Mouse (Mus musculus): ENCODE measurements around the gene Entpd1. TPM values are rescaled to one million over a fixed set of nuclear protein-coding genes. Genes with fewer than 3 reads are reported as not detected.
"Not testable (repeated sequence)": the region's sequence is repeated elsewhere in the genome, so short reads cannot be mapped to it uniquely, and the experiment has no call there.

Gene Entpd1
- polyA plus RNA-seq, 1 experiment from 2014 or later: 5.7 TPM

DNA sequence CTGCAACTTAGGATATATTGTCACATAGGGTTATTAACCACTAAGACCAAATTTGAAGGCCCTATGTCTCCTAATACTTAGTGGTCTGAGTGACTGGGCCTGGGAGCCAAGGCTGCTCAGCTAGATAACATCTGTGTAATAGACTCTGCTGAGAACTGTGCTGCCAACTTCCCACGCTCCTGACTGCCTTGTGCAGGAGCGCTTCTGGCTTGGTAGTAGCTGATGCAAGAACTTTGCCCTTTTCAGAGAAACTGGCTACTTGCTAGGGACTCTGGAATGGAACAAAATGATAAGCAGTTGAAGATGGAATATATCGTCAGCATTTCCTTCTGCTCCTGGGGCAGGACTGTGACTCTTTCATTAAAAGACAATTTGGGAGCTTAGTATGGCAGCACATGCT, 16.9 kb upstream of the Entpd1 start:
- Histone ChIP-seq H3K27ac (ENCODE audit: low read depth) (no peak overlapping the region), H3K9me3 (ENCODE audit: low read length) (no peaks in the 10 kb centered on the region), H3K4me1 (ENCODE audit: insufficient read depth) (no peaks in the 10 kb centered on the region), H3K9ac (replicated peaks) (no peak overlapping the region), H3K4me2 (ENCODE audit: low read depth, low read length) (no peak overlapping the region), H3K27me3 (ENCODE audit: insufficient read depth, low read length) (no peaks in the 10 kb centered on the region), H3K36me3 (replicated peaks; ENCODE audit: insufficient read depth, low read length) (0 out of 2 replicates have a peak, but pooled peaks cover 3% of the 10 kb centered on the region), H3K4me3 (ENCODE audit: low read depth, low read length) (no peak overlapping the region)
- WGBS (ENCODE audit: insufficient replicate concordance): 71% methylated on average over 3 of the region's 3 CpGs
- ATAC-seq (no peak), DNase-seq (no peak)
- TF ChIP-seq CTCF (IDR thresholded peaks at IDR 0.05; ENCODE audit: low read depth): no peak
- no peak for TF ChIP-seq EP300 (IDR thresholded peaks at IDR 0.05; ENCODE audit: low read depth)

DNA sequence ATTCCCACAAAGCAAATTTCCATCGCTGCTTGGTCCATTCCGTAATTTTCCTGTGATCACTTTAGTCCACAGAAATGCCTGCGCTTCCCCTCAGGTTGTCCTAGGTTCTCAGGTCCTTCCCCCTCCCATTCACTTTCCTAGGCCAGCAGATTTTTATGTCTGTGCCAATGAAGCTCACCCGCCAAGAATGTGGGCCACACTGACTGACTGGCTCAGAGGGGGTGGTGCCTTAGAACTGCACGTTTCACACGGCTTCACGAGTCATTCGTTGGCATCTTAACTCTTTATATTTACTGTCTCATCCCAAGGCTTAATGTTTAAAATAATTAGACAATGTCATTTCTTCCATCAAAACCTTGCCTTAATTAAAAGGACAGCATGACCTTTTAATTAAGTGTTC, 16.3 kb upstream of the Entpd1 start:
- Histone ChIP-seq H3K9ac (replicated peaks) (no peak overlapping the region), H3K4me1 (ENCODE audit: insufficient read depth) (no peaks in the 10 kb centered on the region), H3K27ac (ENCODE audit: low read depth) (no peak overlapping the region; the same call in 1 of the 2 replicates), H3K27me3 (ENCODE audit: insufficient read depth, low read length) (no peaks in the 10 kb centered on the region), H3K9me3 (ENCODE audit: low read length) (no peaks in the 10 kb centered on the region), H3K4me2 (ENCODE audit: low read depth, low read length) (no peak overlapping the region), H3K4me3 (ENCODE audit: low read depth, low read length) (no peak overlapping the region), H3K36me3 (replicated peaks; ENCODE audit: insufficient read depth, low read length) (0 out of 2 replicates have a peak, but pooled peaks cover 3% of the 10 kb centered on the region)
- TF ChIP-seq EP300 (IDR thresholded peaks at IDR 0.05; ENCODE audit: low read depth): no peak
- no peak for TF ChIP-seq CTCF (IDR thresholded peaks at IDR 0.05; ENCODE audit: low read depth)
- 80% methylated on average over 8 of the region's 8 CpGs for WGBS (ENCODE audit: insufficient replicate concordance)
- no peak for ATAC-seq
- no peak for DNase-seq

DNA sequence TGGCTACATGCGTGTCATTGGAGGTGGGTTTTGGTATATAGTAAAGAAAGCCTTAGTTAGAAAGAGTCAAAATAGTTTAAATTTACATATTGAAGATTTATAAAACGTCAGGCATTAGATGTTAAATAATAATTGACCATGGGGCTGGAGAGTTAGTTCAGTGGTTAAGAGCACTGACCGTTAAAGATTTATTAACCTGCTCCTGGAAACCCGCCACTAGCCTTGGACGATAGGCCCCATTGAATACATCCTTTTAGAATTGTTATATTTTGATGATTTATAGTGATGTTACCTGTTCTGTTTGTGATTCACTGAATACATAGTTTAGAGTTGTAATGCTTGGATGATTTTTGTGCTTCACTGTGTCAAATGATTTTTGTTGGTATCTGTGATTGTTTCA, 11.3 kb upstream of the Entpd1 start:
- ATAC-seq; H3K4me3 ChIP-seq (ENCODE audit: low read depth, low read length); H3K27me3 ChIP-seq (ENCODE audit: insufficient read depth, low read length); H3K9me3 ChIP-seq (ENCODE audit: low read length); H3K27ac ChIP-seq (ENCODE audit: low read depth); H3K9ac ChIP-seq (replicated peaks); H3K4me1 ChIP-seq (ENCODE audit: insufficient read depth); DNase-seq; H3K4me2 ChIP-seq (ENCODE audit: low read depth, low read length); H3K36me3 ChIP-seq (replicated peaks; ENCODE audit: insufficient read depth, low read length): not testable (repeated sequence)
- 84% methylated on average over 5 of the region's 5 CpGs for WGBS (ENCODE audit: insufficient replicate concordance)

DNA sequence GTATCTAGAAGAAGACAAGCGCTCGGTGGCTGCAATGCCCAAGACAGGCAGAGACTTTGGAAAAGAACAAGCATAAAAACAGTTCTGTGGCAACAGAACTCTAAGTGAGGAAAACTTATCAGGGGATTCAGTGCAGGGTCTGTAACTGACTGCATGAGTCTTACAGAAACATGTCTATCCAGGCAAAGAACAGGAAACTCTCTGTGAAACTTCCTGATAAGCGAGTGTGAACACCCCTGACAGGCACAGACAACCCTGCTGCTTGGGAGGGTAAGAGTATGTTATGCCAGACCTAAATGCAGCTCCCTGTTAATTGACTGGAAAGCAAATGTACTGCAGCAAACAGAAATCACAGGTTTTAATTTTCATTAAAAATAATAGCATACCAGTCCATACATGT, 10.3 kb upstream of the Entpd1 start:
- Histone ChIP-seq H3K4me1 (ENCODE audit: insufficient read depth) (peaks cover 2% of the 10 kb centered on the region; the same call in 1 of the 2 replicates), H3K4me2 (ENCODE audit: low read depth, low read length) (no peak overlapping the region), H3K27ac (ENCODE audit: low read depth) (no peak overlapping the region), H3K4me3 (ENCODE audit: low read depth, low read length) (no peak overlapping the region), H3K36me3 (replicated peaks; ENCODE audit: insufficient read depth, low read length) (0 out of 2 replicates have a peak, but pooled peaks cover 6% of the 10 kb centered on the region), H3K9me3 (ENCODE audit: low read length) (no peaks in the 10 kb centered on the region), H3K27me3 (ENCODE audit: insufficient read depth, low read length) (no peaks in the 10 kb centered on the region), H3K9ac (replicated peaks) (no peak overlapping the region)
- WGBS (ENCODE audit: insufficient replicate concordance): 64% methylated on average over 3 of the region's 3 CpGs
- ATAC-seq (no peak), DNase-seq (no peak)
- no peak for TF ChIP-seq EP300 (IDR thresholded peaks at IDR 0.05; ENCODE audit: low read depth)
- no peak for TF ChIP-seq CTCF (IDR thresholded peaks at IDR 0.05; ENCODE audit: low read depth)

DNA sequence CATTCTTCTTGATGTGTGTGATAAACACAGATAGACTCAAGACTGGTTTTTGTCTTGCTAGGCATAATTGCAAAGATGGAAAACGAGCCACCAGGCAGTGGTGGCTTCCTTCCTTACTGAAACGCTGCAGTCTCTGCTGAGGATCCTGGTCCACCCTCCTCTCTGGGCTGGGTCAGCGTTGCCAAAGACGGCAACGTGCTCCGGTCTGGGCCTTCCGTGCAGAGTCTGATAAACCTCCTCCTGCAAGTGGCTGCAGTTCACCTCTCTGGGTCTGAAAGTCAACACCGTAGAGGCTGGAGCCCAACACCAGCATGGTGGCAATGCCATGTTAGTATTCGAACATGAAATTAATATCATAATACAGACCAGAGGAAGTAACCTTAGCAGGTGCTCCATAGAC, 7.0 kb upstream of the Entpd1 start:
- H3K36me3 ChIP-seq (replicated peaks; ENCODE audit: insufficient read depth, low read length): peaks cover 18% of the 10 kb centered on the region; the same call in 1 of the 2 replicates
- DNase-seq: no peak
- WGBS (ENCODE audit: insufficient replicate concordance): 77% methylated on average over 9 of the region's 9 CpGs
- H3K4me1 ChIP-seq (ENCODE audit: insufficient read depth): peaks cover 2% of the 10 kb centered on the region; the same call in 1 of the 2 replicates
- H3K9ac ChIP-seq (replicated peaks): no peak overlapping the region
- no peaks in the 10 kb centered on the region for H3K9me3 ChIP-seq (ENCODE audit: low read length)
- H3K27ac ChIP-seq (ENCODE audit: low read depth): no peak overlapping the region
- no peak overlapping the region for H3K4me3 ChIP-seq (ENCODE audit: low read depth, low read length)
- no peak overlapping the region for H3K4me2 ChIP-seq (ENCODE audit: low read depth, low read length)
- H3K27me3 ChIP-seq (ENCODE audit: insufficient read depth, low read length): no peaks in the 10 kb centered on the region
- no peak for ATAC-seq
- TF ChIP-seq EP300 (IDR thresholded peaks at IDR 0.05; ENCODE audit: low read depth): no peak

DNA sequence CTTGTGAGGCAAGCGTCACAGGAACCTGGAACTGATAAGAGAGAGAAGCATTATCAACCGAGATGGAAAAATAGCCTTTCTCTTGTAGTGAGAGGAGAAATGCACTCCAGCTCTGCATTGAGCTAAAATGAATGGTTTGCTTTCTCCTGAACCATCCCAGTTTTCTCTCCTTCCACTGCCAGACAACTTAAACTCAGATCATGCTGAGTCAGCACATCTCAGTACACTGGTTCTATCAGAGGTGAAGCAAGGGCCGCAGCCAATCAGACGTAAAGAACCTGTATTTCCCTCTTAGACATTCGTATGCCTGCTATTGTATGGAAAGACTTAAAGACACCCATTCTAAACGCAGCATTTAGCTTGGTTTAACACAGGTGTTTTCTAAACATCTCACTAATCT, 4.5 kb upstream of the Entpd1 start:
- H3K4me2 ChIP-seq (ENCODE audit: low read depth, low read length): no peak overlapping the region
- H3K4me1 ChIP-seq (ENCODE audit: insufficient read depth): peaks cover 4% of the 10 kb centered on the region
- H3K27me3 ChIP-seq (ENCODE audit: insufficient read depth, low read length): no peaks in the 10 kb centered on the region
- H3K9ac ChIP-seq (replicated peaks): no peak overlapping the region
- TF ChIP-seq EP300 (IDR thresholded peaks at IDR 0.05; ENCODE audit: low read depth): no peak
- no peak for TF ChIP-seq CTCF (IDR thresholded peaks at IDR 0.05; ENCODE audit: low read depth)
- no peak overlapping the region for H3K27ac ChIP-seq (ENCODE audit: low read depth)
- 78% methylated on average over 6 of the region's 6 CpGs for WGBS (ENCODE audit: insufficient replicate concordance)
- ATAC-seq (no peak), DNase-seq (no peak)
- H3K9me3 ChIP-seq (ENCODE audit: low read length): no peaks in the 10 kb centered on the region
- no peak overlapping the region for H3K4me3 ChIP-seq (ENCODE audit: low read depth, low read length)
- peaks cover 18% of the 10 kb centered on the region; the same call in 1 of the 2 replicates for H3K36me3 ChIP-seq (replicated peaks; ENCODE audit: insufficient read depth, low read length)

DNA sequence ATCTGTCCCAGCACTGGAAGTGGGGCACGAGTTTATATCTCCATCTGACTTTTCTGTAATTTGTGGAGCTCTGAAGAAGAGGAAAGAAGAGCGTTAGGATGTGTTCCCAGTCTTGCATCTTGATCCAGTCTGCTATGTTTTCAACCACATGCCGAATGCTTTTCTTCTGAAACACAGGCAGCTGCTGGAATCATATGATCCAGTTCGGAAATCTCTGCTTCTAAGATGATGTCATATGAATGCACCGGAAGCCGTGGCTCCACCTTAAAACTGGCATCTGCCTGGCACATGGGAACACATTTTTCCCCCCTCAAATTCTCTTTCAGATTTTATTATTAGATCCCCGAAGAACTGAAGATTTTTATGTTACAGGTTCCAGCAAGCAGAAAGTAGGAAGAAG, 2.6 kb downstream of the Entpd1 start:
- Histone ChIP-seq H3K9ac (replicated peaks) (no peak overlapping the region), H3K4me1 (ENCODE audit: insufficient read depth) (peaks cover 4% of the 10 kb centered on the region), H3K36me3 (replicated peaks; ENCODE audit: insufficient read depth, low read length) (no peaks in the 10 kb centered on the region), H3K27ac (ENCODE audit: low read depth) (no peak overlapping the region), H3K9me3 (ENCODE audit: low read length) (no peaks in the 10 kb centered on the region), H3K4me2 (ENCODE audit: low read depth, low read length) (no peak overlapping the region), H3K4me3 (ENCODE audit: low read depth, low read length) (no peak overlapping the region), H3K27me3 (ENCODE audit: insufficient read depth, low read length) (no peaks in the 10 kb centered on the region)
- DNase-seq (no peak), ATAC-seq (no peak)
- WGBS (ENCODE audit: insufficient replicate concordance): 76% methylated on average over 7 of the region's 7 CpGs
- TF ChIP-seq CTCF (IDR thresholded peaks at IDR 0.05; ENCODE audit: low read depth) (no peak), EP300 (IDR thresholded peaks at IDR 0.05; ENCODE audit: low read depth) (no peak)

Measured in liver, postnatal 0 days (tissue).